Mouse (Mus musculus) gastrocnemius, adult 2 months (tissue): ENCODE results near the gene Gm17067. TPM values are rescaled to one million over a fixed set of nuclear protein-coding genes. Genes with fewer than 3 reads are reported as not detected.
"Not testable (repeated sequence)": the region's sequence is repeated elsewhere in the genome, so short reads cannot be mapped to it uniquely, and the experiment has no call there.

ENCODE experiments used
- DNase-seq: peaks from one replicate; pipeline ENCODE4 v3.0.0; 2022
- H3K27ac ChIP-seq: fragments of 200-600 bp; 2 replicates; pipeline ENCODE4 v1.8.1; 2022; ENCODE audit warnings: mild to moderate bottlenecking
- H3K4me3 ChIP-seq: fragments of 200-600 bp; 2 replicates; pipeline ENCODE4 v1.8.1; 2022; ENCODE audit warnings: mild to moderate bottlenecking, moderate library complexity
- CTCF ChIP-seq: fragments of 200-600 bp; IDR thresholded peaks from 2 replicates; pipeline ENCODE4 v1.8.1; 2022; ENCODE audit warnings: antibody characterized with exemption, mild to moderate bottlenecking, moderate library complexity
- intact Hi-C: fragments of 180-260 bp; cut with DNase I; formaldehyde crosslinking; loops from one replicate; pipeline ENCODE4 v1.15.1; 2025
- long read RNA-seq, 2 experiments: library from polyadenylated mRNA; stranded (forward); transcript quantifications; one replicate each; pipeline ENCODE4 v2.0.0; 2021
- total RNA-seq, 2 experiments: library from RNA; stranded (reverse); gene quantifications; 2 replicates each; pipeline ENCODE4 v1.2.3; 2021

Gm17067 gene
- not detected for total RNA-seq
- long read RNA-seq, experiment 1: 0 reads
- long read RNA-seq, experiment 2: 0 reads

GRCm38 (mm10) chr7:42726917-42727316 lies at the start of gene Gm17067:
Gene Gm17067 (minus strand): TSS chr7:42727017.
- intact Hi-C loops, H3K27ac ChIP-seq, DNase-seq, H3K4me3 ChIP-seq: not testable (repeated sequence)

DNA sequence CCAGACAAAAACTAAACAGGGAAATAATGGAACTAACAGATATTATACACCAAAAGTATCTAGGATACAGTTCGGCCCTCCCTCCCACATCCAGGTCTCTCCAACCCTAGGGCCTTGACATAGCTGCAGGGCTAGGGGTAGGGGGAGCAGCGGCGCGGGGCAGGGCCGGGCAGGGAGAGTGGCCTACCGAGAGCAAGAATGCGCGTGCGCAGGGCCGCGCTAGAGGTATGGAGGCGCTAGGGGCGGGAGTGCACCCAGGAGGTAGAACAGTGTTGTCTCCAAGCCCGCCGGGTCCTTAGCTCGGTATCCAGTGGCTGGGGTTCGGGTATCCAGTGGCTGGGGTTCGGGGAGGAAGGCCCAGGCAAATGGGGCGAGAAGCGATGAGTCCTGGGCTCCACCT lies 23.0 kb upstream of the Gm17067 start:
- H3K27ac ChIP-seq: no peak overlapping the region
- no peak for DNase-seq
- intact Hi-C loops: no loop called here
- no peak for TF ChIP-seq CTCF
- no peak overlapping the region for H3K4me3 ChIP-seq

DNA sequence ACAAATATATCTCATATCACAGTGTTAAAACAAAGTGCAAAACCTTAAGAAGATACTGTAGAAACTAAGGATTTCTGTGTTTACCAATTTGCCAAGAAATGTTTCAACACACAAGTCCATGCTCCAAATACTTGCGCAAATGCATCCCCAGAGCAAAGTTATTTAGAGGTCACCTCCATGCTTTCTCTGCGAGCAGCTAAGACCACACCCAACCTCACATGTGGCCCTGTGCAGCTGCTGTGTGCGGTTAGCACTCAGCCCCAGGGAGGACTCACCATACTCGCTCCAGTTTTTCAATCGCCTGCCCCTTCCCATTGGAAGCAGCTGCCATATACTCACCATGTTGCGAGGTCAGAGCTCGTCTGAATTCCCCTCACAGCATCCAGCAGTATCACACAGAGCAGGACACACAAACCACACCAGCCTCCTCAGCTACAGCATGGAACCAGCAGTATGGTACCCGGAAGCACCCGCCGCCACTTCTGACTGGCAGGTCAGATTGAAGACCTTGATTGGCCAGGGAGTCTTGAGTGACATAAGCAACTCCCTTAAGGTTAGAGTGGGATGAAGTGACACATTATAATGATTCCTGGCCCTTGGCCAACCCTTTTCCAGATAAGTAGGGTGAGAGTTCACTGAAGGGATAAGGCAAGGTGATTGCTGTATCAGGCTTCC lies 11.9 kb upstream of the Gm17067 start:
- TF ChIP-seq CTCF: no peak
- DNase-seq: no peak
- Histone ChIP-seq H3K27ac (no peak overlapping the region), H3K4me3 (no peak overlapping the region)
- intact Hi-C loops: no loop called here

GRCm38 (mm10) chr7:42693251-42693650 lies 33.6 kb downstream of the Gm17067 start:
- intact Hi-C loops: loop anchor here (10.0 kb wide), 1 partner anchor 188 kb away; the partner anchor contains the start of gene Zfp141

DNA sequence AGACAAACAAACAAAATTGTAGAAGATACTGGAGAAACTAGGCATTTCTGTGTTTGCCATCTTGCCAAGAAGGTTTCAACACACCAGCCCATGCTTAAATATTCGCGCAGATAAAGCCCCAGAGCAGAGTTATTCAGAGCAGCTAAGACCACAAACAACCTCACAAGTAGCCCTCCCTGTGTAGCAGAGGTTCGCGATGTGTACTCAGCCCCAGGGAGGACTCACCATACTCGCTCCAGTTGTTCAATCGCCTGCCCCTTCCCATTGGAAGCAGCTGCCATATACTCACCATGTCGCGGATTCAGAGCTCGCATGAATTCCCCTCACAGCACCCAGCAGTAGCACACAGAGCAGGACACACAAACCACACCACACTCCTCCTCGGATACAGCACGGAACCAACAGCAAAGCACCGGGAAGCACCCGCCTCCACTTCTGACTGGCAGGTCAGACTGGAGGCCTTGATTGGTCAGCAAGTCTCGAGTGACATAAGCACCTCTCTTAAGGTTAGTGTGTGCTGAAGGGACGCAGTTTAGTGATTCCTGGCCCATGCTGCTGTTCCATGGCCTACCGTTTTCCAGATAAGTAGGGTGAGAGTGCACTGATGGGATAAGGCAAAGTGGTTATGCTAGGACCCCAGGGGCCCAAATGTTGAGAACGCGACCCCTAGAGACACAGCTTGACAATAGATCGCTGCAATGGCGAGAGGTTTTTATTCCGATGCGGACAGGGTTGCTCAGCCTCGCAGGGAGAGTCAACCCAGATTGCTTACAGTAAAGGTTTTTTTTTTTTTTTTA lies 34.3 kb downstream of the Gm17067 start, which contains the start of gene Zfp975:
Zfp975 (minus strand) TSS at position 381 of the 797 bp plus-strand sequence.
- intact Hi-C loops: loop anchor here (10.0 kb wide), 1 partner anchor 188 kb away; the partner anchor contains the start of gene Zfp141
- Histone ChIP-seq H3K4me3 (peak within 1 kb of the TSS; percentile 79), H3K27ac (peak within 1 kb of the TSS; percentile 90)
- DNase-seq: peak; percentile 86

More at GRCm38 (mm10) chr7:42693251-42693650, 33.6 kb downstream of the Gm17067 start:
- DNase-seq: not testable (repeated sequence)
- peak overlapping the region; percentile 90 for H3K27ac ChIP-seq
- H3K4me3 ChIP-seq: peak overlapping the region; percentile 79

GRCm38 (mm10) chr7:42680081-42680480 lies 46.7 kb downstream of the Gm17067 start:
- intact Hi-C loops, DNase-seq, H3K4me3 ChIP-seq, H3K27ac ChIP-seq: not testable (repeated sequence)

GRCm38 (mm10) chr7:42679646-42680045 lies 47.2 kb downstream of the Gm17067 start:
- H3K4me3 ChIP-seq, H3K27ac ChIP-seq, intact Hi-C loops, DNase-seq: not testable (repeated sequence)

GRCm38 (mm10) chr7:42660140-42660539 lies 66.7 kb downstream of the Gm17067 start:
- intact Hi-C loops: not testable (repeated sequence)

More at GRCm38 (mm10) chr7:42660140-42660539, 66.7 kb downstream of the Gm17067 start:
- H3K4me3 ChIP-seq, H3K27ac ChIP-seq, DNase-seq: not testable (repeated sequence)
- TF ChIP-seq CTCF: 0 out of 2 replicates have a peak, but pooled peaks have one; percentile 4

Other genes with a start within 250 kb of the Gm17067 start
- 1 to 10 TPM; 5.3 to 6.9 TPM for gene Zfp141, start 221.3 kb downstream of the Gm17067 start, total RNA-seq
- gene Gm21028, start 148.4 kb downstream of the Gm17067 start, total RNA-seq: not detected
- gene Zfp977, start 134.5 kb downstream of the Gm17067 start, total RNA-seq: under 1 TPM in 1 of 2 experiments, not detected in 1; 0.31 TPM
- gene Zfp976, start 84.4 kb downstream of the Gm17067 start, total RNA-seq: 1 to 10 TPM in 1 of 2 experiments, under 1 TPM in 1; 0.66 to 1.2 TPM
- gene Zfp975, start 34.3 kb downstream of the Gm17067 start, total RNA-seq: 1 to 10 TPM; 3.6 to 4.1 TPM
- gene Vmn2r62, start 66.5 kb upstream of the Gm17067 start, total RNA-seq: not detected
- under 1 TPM; 0.05 to 0.08 TPM for gene Gm2381, start 140.2 kb upstream of the Gm17067 start, total RNA-seq
- not detected for gene Vmn2r63, start 206.8 kb upstream of the Gm17067 start, total RNA-seq